Mouse (Mus musculus) adrenal gland (tissue): ENCODE measurements around the gene Relb.

ENCODE experiments used
- intact Hi-C: fragments of 180-260 bp; cut with DNase I; formaldehyde crosslinking; loops from one replicate; pipeline ENCODE4 v1.15.1; 2025
- long read RNA-seq, 2 experiments: library from polyadenylated mRNA; unstranded; transcript quantifications; one replicate each; pipeline ENCODE4 v2.0.0; 2020; ENCODE audit warnings: borderline replicate concordance in 1 of 2; ENCODE audit not compliant: insufficient replicate concordance in 1 of 2

Gene Relb
- long read RNA-seq, experiment 1, transcript Relb-201 (11 exons, 2,200 nt) = major isoform, 10 of 17 reads
- long read RNA-seq, experiment 1, partial matches to known transcripts = 2 of 17 reads
- long read RNA-seq, experiment 1, other reads (novel, unspliced or antisense) = 5 of 17 reads
- long read RNA-seq, experiment 2, transcript Relb-201 (11 exons, 2,200 nt) = major isoform, 14 of 30 reads
- long read RNA-seq, experiment 2, partial matches to known transcripts = 8 of 30 reads
- long read RNA-seq, experiment 2, other reads (novel, unspliced or antisense) = 8 of 30 reads

- intact Hi-C loops = no loop called here
These were observed at the start of gene Relb for GRCm38 (mm10) chr7:19629361-19629734. Gene Relb, minus strand, starts transcription at chr7:19629438.

- intact Hi-C loops = no loop called here
These were observed 49.7 kb upstream of the Relb start for GRCm38 (mm10) chr7:19678901-19679300.

GRCm38 (mm10) chr7:19677872-19678271, 48.6 kb upstream of the Relb start, which contains the start of gene Apoc2:
Gene Apoc2, minus strand, starts transcription at chr7:19677941.
- intact Hi-C loops = no loop called here

- intact Hi-C loops = no loop called here
These were observed 47.4 kb upstream of the Relb start for GRCm38 (mm10) chr7:19676662-19677061.

GRCm38 (mm10) chr7:19675824-19676223, 46.6 kb upstream of the Relb start:
- intact Hi-C loops = no loop called here

- intact Hi-C loops = no loop called here
These were observed 44.0 kb upstream of the Relb start for GRCm38 (mm10) chr7:19673083-19673699.

GRCm38 (mm10) chr7:19671511-19671910, 42.3 kb upstream of the Relb start:
- intact Hi-C loops = no loop called here

- intact Hi-C loops = loop anchor here (1.0 to 5.0 kb wide), 2 partner anchors 28 to 43 kb away; no protein-coding TSS in a partner anchor
These were observed 39.9 kb upstream of the Relb start for GRCm38 (mm10) chr7:19668947-19669721.

GRCm38 (mm10) chr7:19667434-19667833, 38.2 kb upstream of the Relb start:
- intact Hi-C loops = loop anchor here (5.0 kb wide), 1 partner anchor 45 kb away; no protein-coding TSS in a partner anchor

- intact Hi-C loops = loop anchor here (5.0 kb wide), 1 partner anchor 46 kb away; no protein-coding TSS in a partner anchor
These were observed 37.5 kb upstream of the Relb start for GRCm38 (mm10) chr7:19666750-19667149.

- intact Hi-C loops = loop anchor here (5.0 kb wide), 1 partner anchor 47 kb away; no protein-coding TSS in a partner anchor
These were observed 36.0 kb upstream of the Relb start, which contains the start of gene Clptm1 for GRCm38 (mm10) chr7:19664955-19665841. Gene Clptm1, minus strand, starts transcription at chr7:19665033.

GRCm38 (mm10) chr7:19664455-19664954, 35.3 kb upstream of the Relb start:
- intact Hi-C loops = no loop called here

- intact Hi-C loops = no loop called here
These were observed 34.7 kb upstream of the Relb start for GRCm38 (mm10) chr7:19663940-19664339.

- intact Hi-C loops = no loop called here
These were observed 23.4 kb upstream of the Relb start for GRCm38 (mm10) chr7:19652614-19653013.

- intact Hi-C loops = no loop called here
These were observed 22.0 kb upstream of the Relb start for GRCm38 (mm10) chr7:19651063-19651786.

GRCm38 (mm10) chr7:19641223-19641622, 12.0 kb upstream of the Relb start:
- intact Hi-C loops = no loop called here

- intact Hi-C loops = no loop called here
These were observed 6.0 kb upstream of the Relb start for GRCm38 (mm10) chr7:19635074-19635827.

- intact Hi-C loops = no loop called here
These were observed 5.4 kb upstream of the Relb start for GRCm38 (mm10) chr7:19634591-19634990.

- intact Hi-C loops = no loop called here
These were observed 4.6 kb upstream of the Relb start for GRCm38 (mm10) chr7:19633855-19634254.
